Mouse (Mus musculus): ENCODE data around the gene Atp8a1.

Atp8a1 gene

GRCm38 (mm10) chr5:67685461-67685860, 161.8 kb downstream of the Atp8a1 start:
- DNase-seq (ENCODE audit: low read depth, low spot score), result no peak

DNA sequence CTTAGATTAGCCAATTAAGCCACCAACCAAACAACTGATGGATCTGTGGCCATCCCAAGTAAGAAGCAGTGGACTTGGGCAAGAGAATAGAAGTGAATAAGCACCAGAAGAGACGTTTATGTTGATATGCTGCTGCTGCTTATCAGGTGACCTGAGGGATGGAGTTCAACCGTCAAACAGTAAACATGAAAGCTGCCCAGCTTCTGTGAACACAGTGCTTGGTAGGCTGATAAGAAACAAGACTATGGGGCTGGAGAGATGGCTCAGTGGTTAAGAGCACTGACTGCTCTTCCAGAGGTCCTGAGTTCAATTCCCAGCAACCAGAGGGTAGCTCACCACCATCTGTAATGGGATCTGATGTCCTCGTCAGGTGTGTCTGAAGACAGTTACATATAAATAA, 168.4 kb downstream of the Atp8a1 start:
- no peak for DNase-seq (ENCODE audit: low read depth, low spot score)

GRCm38 (mm10) chr5:67673008-67673407, 174.2 kb downstream of the Atp8a1 start:
- DNase-seq (ENCODE audit: low read depth, low spot score), result no peak

GRCm38 (mm10) chr5:67670158-67670557, 177.1 kb downstream of the Atp8a1 start:
- DNase-seq (ENCODE audit: low read depth, low spot score), result no peak

- no peak for DNase-seq (ENCODE audit: low read depth, low spot score)
Measured at GRCm38 (mm10) chr5:67669436-67669896, 177.8 kb downstream of the Atp8a1 start.

GRCm38 (mm10) chr5:67662715-67663114, 184.5 kb downstream of the Atp8a1 start:
- no peak for DNase-seq (ENCODE audit: low read depth, low spot score)

DNA sequence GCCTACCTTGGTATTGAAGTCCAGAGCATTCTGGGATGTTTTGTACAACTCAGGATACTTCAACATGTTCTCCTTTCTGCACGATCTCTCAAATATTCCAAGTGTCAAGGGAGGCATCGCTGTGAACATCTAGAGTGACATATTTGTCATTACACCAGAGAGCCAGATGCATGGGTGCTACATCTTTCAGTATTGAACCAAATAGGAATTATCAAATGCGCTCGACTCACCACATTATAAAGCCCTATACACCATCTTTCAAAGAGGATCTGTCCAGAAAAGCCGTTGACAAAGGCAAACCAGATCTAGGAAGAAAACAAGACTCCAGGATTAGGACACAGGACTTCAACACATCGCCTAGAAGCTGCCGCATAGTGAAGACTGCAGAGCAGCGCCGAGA, 187.4 kb downstream of the Atp8a1 start:
- no peak for DNase-seq (ENCODE audit: low read depth, low spot score)

- DNase-seq (ENCODE audit: low read depth, low spot score), result no peak
Measured at GRCm38 (mm10) chr5:67656821-67657259, 190.4 kb downstream of the Atp8a1 start.

DNA sequence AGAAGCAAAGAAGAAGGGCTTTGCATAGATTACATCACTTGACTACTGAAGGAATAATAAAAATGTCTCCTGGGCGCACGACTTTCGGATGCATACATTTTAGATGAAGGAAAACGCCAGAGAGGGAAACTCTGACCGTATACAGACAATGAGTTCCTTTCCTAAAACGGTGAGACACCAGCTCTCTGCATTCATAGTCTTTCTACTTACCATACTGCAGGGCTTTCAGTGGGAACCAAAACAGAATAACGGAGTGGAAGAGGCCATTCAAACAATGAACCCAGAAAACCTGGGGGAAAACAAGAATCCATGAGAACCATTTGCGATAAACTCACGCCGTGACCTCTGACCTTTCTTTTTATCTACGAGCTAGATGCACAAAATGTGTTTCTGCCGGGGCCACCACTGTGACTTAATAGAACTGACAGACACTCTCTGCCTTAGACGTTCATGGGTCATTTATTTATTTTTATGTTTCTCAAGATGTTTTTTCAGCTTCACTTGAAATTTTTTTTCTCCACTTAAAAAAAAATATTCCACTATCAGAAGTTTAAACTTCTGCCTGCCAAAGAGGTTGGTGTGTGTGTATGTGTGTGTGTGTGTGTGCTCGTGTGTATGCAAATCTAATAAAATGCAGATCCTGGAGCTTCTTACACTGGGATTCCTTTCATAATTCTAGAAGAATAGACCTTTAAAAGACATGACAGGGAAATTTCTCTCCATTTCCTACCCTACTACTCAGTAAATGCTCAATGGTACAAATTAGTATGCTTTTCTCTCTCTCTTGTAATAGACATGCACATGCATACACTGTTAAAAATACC, 191.3 kb downstream of the Atp8a1 start:
- DNase-seq (ENCODE audit: low read depth, low spot score), result no peak

- no peak for DNase-seq (ENCODE audit: low read depth, low spot score)
Measured at GRCm38 (mm10) chr5:67654572-67654971, 192.7 kb downstream of the Atp8a1 start.

DNA sequence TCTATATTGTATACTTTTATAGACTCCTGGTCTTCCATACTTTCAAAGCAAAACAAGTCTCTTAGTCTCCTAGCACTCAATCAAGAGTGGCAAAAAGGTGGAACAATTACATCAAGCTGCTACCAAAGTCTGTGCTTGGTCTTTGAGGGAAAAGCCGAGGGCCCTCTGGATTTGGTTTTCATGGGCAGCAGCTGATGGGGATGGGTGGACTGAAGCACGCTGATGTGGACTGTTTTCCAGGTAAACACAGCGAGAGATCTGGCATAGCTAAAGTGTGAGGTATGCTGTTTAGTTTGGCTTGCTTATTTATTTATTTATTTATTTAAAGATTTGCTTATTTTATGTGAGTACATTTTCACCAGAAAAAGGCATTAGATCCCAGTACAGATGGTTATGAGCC, 193.7 kb downstream of the Atp8a1 start:
- DNase-seq (ENCODE audit: low read depth, low spot score), result no peak

DNA sequence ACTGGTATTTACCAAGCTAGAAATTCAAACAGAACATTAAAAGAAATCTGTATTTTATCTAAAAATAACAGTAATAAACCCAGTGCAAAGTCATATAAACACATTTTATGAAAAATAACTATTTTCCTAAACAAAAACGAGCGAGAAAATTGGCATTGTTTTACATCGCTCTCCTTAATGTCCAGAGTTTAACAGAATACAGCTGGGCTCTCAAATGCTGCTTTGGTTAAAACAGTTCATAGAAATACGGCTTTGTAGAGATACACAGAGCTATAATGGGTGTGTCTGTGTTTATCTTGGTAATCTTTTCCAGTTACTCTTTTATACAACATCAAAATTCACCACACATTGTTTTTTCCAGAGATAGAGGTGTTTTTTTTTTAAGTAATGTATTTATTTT, 194.8 kb downstream of the Atp8a1 start:
- no peak for DNase-seq (ENCODE audit: low read depth, low spot score)

- no peak for DNase-seq (ENCODE audit: low read depth, low spot score)
Measured at GRCm38 (mm10) chr5:67650021-67650420, 197.2 kb downstream of the Atp8a1 start.

GRCm38 (mm10) chr5:67649156-67649555, 198.1 kb downstream of the Atp8a1 start:
- no peak for DNase-seq (ENCODE audit: low read depth, low spot score)

GRCm38 (mm10) chr5:67647568-67647967, 199.7 kb downstream of the Atp8a1 start:
- DNase-seq (ENCODE audit: low read depth, low spot score), result peak; percentile 9

DNA sequence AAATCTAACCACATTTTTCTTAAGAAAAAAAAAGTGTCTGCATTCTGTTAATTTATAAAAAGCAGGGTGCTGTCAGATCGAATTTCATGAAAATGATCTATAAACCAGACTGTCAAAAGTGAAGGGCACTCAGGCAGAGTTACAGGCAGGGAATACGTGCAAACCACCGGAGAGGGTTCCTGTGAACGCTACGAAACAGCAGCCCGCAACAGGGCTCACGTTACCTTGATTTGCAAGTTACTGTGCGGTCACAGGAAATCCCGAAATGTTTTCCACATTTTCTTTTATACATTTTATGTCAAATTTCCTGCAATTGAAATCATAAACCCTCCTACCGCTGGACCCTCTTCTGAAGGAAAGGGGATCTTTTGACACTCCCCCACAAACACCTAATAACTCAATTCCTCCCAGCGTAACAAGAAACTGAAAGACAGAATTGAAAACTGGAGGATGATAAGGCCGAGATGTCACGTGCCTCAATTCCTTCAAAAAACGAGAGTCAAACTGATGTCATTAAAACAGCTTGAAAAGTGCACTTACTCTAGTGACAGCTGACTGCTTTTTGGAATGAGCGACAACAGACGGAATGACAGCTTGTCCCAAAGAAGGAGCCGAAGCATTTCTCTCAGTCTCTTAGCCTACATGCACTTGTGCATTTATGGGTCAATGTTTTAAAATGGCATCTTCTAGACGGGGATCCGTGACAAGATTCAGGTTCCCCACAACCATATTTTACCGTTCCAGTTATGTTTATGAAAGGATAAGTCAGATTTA, 200.3 kb downstream of the Atp8a1 start:
- no peak for DNase-seq (ENCODE audit: low read depth, low spot score)

GRCm38 (mm10) chr5:67643537-67644255, 203.5 kb downstream of the Atp8a1 start:
- no peak for DNase-seq (ENCODE audit: low read depth, low spot score)

DNA sequence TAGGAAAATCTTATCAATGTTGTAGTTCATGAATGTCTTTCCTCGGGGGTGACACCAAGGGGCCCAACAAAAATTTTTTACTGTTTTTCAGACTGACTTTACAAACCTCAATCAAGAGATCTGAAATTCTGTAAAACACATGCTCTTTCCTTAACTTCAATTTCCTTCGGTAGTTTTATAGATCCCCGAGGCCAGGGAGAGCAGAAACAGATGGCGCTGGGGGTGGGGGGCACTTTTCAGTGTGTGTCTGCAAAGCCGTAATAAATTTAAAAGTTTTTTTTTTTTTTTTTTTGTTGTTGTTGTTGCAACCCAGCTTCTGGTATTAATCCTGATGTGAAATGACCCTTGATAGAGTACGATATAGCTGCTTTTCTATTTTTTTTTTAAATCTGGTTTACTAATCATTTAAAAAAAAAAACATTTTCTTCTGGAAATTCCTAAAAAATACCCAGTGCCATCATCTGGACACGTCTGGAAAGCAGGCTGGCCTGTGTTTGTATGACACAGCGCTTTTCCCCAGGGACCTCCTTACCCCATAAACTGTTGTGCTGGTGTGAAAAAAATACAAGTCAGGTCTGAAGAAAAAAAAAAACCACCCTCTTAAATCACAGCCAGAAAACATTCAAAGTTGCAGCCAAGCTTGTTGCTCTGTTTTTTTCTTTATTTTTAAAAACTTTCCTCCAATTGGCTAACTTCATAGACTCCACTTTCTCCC, 205.7 kb downstream of the Atp8a1 start:
- DNase-seq (ENCODE audit: low read depth, low spot score), result no peak

GRCm38 (mm10) chr5:67640596-67641312, 206.5 kb downstream of the Atp8a1 start:
- no peak for DNase-seq (ENCODE audit: low read depth, low spot score)

- no peak for DNase-seq (ENCODE audit: low read depth, low spot score)
Measured at GRCm38 (mm10) chr5:67634339-67634738, 212.9 kb downstream of the Atp8a1 start.

DNA sequence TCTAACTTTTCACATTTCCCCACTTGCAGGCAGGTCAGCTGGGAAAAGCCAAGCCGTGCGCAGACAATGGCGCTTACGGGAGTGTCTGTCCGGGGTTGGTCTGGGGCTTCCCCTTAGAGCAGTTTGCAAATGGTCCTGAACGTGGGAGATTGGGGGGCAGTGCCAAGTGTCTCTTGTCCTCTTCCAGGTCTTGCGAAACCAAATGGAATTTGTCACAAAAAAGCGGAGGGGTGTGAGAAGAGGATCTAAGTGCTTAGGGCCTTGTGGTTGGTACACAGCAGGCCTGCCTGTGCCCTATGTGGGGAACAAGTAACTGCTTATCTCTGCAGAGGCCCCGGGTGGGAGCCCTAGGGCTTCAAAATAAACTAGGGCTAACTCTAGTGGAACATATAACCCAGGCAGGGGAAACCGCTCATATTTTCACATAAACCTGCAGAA, 213.4 kb downstream of the Atp8a1 start:
- peak; percentile 16 for DNase-seq (ENCODE audit: low read depth, low spot score)

Data from WW6 (cell line).